Mouse (Mus musculus): ENCODE data around the gene Slu7.

The Slu7 gene

GRCm38 (mm10) chr11:43484652-43485051 is 51.1 kb downstream of the Slu7 start:
- no peak for DNase-seq (ENCODE audit: low spot score)

- no peak for DNase-seq (ENCODE audit: low spot score)
Observed at GRCm38 (mm10) chr11:43485855-43486254, 52.3 kb downstream of the Slu7 start.

- DNase-seq (ENCODE audit: low spot score), result no peak
Observed at GRCm38 (mm10) chr11:43492663-43493062, 59.1 kb downstream of the Slu7 start.

- no peak for DNase-seq (ENCODE audit: low spot score)
Observed at GRCm38 (mm10) chr11:43493815-43494409, 60.4 kb downstream of the Slu7 start.

- DNase-seq (ENCODE audit: low spot score), result no peak
Observed at GRCm38 (mm10) chr11:43495037-43495436, 61.5 kb downstream of the Slu7 start.

- peak; percentile 41 for DNase-seq (ENCODE audit: low spot score)
Observed at GRCm38 (mm10) chr11:43495532-43495931, 62.0 kb downstream of the Slu7 start.

Data from ovary, adult 18-20 months (tissue).